Mouse (Mus musculus) adrenal gland, postnatal 14 days (tissue): Measurements from ENCODE around the gene Gadd45gip1. TPM values are rescaled to one million over a fixed set of nuclear protein-coding genes. Genes with fewer than 3 reads are reported as not detected.
A peak's percentile ranks its signal among the peaks of the same experiment; 100 is the strongest.
"Not testable (repeated sequence)": the region's sequence is repeated elsewhere in the genome, so short reads cannot be mapped to it uniquely, and the experiment has no call there.

Experiments used
- DNase-seq: peaks from one replicate; pipeline ENCODE4 v3.0.0; 2021; ENCODE audit warnings: mixed read lengths
- total RNA-seq: library from RNA; stranded (reverse); gene quantifications from 2 replicates; pipeline ENCODE4 v1.2.3, GENCODE M21; 2021

Gadd45gip1 gene
- total RNA-seq, 1 experiment from 2014 or later, result 44.4 TPM

- DNase-seq, result no peak
These were observed 34.0 kb upstream of the Gadd45gip1 start for GRCm38 (mm10) chr8:84797256-84797797.

DNA sequence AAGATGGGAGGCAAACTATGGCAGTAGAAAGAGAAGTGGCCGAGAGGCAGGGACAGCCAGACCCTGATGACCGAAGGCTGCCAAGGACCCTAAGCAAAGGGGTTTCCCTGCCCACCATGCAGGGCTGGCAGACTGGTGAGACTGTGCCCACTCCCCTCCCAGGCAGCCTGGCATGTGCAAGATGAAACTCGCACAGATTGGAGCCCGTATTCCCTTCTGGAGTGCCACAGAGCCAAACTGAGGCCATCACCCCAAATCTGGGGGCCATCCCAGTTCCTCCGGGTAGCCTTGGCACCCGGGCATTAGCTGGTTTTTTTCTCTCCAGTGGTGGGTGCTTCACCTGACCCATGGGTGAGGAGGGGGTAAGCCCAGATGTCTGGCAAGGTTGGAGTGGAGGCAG lies 33.4 kb upstream of the Gadd45gip1 start:
- DNase-seq, result no peak

DNA sequence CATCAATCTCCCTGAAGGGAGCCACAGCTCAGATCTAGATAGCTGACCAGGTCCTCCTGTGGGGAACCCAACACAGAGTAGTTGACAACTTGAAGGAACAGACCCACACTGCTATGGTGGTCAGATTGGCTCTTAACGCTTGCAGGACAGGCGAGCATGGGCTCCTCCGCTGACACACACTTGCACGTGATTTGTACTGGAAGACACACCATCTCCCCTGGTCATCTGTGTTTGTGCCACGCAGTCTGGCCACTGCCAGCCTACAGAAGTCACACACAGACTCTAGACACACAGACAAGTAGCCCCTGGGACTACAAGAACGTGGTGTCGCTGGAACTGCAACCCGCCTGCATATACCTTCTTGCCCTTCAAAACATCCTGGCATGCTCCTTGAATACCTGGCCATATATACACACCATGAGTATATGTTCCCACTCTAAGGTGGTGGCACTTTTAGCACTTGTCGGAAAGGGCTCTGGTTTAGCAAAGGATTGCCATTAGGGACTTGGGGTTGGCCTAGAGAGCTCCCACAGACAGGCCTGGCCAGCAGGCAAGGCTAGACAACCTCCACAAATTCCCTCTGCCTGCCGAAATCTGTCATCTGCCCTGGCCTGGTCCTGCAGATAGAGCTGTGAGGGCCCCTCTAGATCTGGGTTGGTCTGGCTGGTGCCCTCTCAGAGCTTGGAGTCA lies 32.7 kb upstream of the Gadd45gip1 start:
- DNase-seq, result no peak

GRCm38 (mm10) chr8:84799136-84799931 lies 32.0 kb upstream of the Gadd45gip1 start:
- peak; percentile 80 for DNase-seq

DNA sequence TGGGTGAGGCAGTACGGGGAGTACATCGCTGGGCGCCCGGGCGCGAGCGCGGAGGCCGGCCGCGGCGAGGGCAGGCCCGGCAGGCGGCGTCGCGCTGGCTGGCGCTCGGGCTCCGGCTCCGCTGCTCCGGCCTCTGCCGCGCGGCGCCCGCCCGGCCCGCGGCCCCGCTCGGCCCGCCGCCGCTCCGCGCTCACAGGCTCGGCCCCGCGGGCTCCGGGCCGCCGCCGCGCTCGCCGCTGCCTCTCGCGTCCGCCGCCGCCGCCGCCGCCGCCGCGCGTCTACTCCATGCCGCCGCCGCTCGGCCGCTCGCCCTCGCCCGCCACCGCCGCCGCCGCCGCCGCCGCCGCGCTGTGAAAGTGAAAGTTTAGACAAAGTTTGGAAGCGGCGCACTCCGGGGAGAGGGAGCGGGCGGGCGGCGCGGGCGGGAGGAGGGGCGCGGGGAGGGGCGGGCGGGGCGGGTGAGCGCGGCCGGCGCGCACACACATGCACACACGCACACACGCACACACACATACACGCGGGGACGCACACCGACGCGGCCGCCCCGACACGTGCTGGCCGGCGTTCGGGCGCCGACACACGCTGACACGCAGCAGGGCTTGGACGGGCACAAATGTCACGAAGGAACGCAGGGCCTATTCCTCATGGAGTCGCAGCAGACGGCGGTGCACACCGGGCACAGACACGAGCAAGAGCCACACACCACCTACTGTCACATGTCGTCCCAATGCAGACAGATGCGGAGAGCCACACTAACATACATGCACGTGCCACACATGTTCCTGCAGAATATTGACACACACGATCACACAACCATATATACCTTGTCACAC lies 31.1 kb upstream of the Gadd45gip1 start, which contains the start of gene Nfix:
TSS of gene Nfix (minus strand) at position 346 of the 833 bp plus-strand sequence.
- DNase-seq, result peak; percentile 87

- DNase-seq, result no peak
These were observed 25.3 kb upstream of the Gadd45gip1 start for GRCm38 (mm10) chr8:84806031-84806430.

DNA sequence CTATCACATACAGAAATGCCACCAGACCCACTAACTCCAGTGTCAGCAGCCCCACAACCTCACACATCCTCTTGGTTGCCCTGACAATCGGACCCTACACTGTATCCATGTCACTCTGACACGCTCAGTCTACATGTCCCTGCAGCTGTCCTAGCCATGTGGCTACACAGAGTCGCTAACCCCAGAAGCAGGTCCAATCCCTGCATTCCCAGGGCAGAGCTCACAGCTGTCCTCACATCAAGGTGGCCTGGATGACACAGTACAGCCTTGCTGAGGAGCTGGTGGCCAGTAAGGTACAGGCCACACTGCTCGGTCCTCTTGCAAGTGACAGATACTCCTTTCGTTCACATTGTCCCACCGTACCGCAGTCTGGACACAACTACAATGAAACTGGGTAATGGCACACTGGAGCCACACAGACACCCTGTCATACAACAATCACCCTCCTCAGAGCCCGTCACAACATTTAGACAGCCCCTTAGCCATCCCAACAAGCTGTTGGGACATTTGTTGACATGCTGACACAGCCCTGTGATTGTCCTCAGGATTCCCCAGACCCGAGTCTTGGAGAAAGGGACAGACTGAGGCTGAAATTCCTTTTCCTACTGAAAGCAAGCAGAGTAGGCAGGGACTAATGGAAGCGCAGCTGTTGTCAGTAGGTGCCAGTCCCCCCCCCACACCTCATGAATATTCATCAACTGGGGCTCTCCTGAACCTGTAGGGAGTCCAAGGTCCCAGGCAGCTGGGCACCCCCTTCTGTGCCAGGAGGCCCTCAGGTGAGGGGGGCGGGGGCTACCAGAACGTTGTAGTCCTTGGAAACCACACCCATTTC lies 22.0 kb upstream of the Gadd45gip1 start:
- no peak for DNase-seq

GRCm38 (mm10) chr8:84809941-84810280 lies 21.4 kb upstream of the Gadd45gip1 start:
- DNase-seq, result no peak

- DNase-seq, result peak; percentile 97
These were observed 20.4 kb upstream of the Gadd45gip1 start for GRCm38 (mm10) chr8:84810896-84811295.

DNA sequence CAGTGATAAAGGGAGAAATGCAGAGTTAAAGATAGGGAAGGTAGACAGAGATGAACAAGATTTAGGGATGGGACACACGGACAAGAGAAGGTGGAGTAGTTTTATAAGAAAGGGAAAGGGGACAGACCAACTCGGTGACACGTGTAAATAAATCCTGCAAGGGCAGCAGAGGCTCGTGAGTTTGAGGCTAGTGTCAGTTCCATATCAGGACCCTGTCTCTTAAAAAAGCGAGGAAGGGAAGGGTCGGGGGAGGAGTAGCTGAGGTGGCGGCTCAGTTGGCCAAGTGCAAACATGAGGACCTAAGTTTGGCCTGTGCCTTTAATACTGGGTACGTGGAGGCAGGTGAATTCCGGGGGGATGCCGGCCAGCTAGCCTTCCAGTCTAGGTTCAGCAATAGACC lies 20.0 kb upstream of the Gadd45gip1 start:
- DNase-seq, result no peak

- DNase-seq, result peak; percentile 90
These were observed 18.3 kb upstream of the Gadd45gip1 start for GRCm38 (mm10) chr8:84813059-84813458.

GRCm38 (mm10) chr8:84813830-84814229 lies 17.5 kb upstream of the Gadd45gip1 start:
- DNase-seq, result no peak

GRCm38 (mm10) chr8:84814240-84814554 lies 17.1 kb upstream of the Gadd45gip1 start:
- DNase-seq, result no peak

GRCm38 (mm10) chr8:84814555-84815441 lies 16.5 kb upstream of the Gadd45gip1 start:
- no peak for DNase-seq

- DNase-seq, result peak; percentile 98
These were observed 15.8 kb upstream of the Gadd45gip1 start for GRCm38 (mm10) chr8:84815547-84815946.

- DNase-seq, result no peak
These were observed 15.2 kb upstream of the Gadd45gip1 start for GRCm38 (mm10) chr8:84816117-84816516.

DNA sequence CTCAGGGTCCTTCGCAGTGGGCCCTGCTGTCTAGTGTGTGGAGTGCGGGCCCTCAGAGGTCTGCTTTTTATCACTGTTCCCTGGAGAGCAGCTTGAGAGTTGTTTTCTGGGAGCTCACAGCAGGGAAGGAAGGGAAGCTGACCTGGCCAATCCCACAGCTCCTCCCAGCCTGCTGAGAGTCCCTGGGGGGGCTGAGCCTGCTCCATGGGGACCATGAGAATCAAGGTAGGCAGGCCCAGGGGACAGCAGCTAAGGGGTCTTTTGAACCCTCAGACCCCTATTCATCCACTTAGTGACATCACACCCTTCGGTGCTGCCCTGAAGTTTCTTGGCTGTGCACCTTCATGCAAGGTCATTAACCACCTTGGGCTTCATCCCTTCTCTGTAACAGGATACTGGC lies 8.6 kb upstream of the Gadd45gip1 start, which contains the start of gene Dand5:
TSS of gene Dand5 (minus strand) at position 101 of the 400 bp plus-strand sequence.
- DNase-seq, result no peak

DNA sequence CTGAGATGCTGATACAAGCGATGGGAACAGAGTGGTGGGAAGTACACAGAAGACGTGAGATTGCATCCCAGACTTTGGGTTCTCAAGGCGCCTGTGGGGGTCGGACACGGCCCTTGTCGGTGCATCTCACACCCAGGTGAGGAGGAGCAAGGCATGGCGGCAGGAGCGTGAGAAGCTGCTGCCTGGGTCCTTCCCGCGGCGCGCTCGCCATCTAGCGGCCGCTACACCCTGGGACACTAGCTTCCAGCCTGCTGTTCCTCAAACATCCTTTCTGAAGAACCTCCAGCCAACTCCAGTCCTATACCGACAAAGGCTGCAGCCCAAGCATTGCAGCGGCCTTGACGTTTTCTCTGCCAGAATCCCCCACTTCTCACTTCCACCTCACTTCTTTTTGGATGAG lies 7.7 kb upstream of the Gadd45gip1 start:
- peak; percentile 73 for DNase-seq

DNA sequence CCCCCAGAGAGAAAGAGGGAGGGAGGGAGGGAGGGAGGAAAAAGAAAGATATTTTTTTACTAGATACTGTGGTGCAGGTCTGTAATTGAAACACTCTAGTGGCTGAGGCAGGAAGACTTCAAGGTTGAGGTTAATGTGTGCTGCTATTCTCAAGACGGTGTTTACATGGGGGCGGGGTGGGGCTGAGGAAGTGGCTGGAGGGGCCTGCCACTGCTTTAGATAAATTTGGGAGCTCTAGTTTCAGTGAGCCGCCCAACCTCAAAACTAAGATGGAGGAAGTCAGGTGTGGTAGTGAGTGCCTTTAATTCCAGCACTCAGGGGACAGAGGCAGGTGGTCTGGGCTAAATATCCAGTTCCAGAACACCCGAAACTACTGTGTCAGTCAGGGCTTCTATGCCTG lies 5.7 kb upstream of the Gadd45gip1 start:
- DNase-seq, result no peak

DNA sequence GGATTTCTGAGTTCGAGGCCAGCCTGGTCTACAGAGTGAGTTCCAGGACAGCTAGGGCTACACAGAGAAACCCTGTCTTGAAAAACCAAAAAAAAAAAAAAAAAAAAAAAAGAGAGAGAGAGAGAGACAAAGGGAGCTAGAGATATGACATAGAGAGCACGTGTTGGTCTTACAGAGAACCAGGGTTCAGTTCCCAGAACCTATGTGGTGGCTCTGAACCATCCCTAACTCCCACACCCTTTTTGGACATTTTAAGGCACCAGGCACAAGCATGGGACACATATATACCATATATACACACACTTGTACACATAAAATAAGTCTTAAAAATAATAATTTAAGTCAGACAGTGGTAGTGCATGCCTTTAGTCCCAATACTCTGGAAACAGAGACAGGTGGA lies 4.8 kb upstream of the Gadd45gip1 start:
- DNase-seq, result not testable (repeated sequence)
